Mouse (Mus musculus): Measurements from ENCODE around the gene Ptpn3.
A peak's percentile ranks its signal among the peaks of the same experiment; 100 is the strongest.

Gene Ptpn3

GRCm38 (mm10) chr4:57301410-57302313, at the start of gene Ptpn3:
TSS of gene Ptpn3 (minus strand) at chr4:57301837.
- peak; percentile 53 for DNase-seq (ENCODE audit: extremely low spot score, low read depth, low spot score)

- no peak for DNase-seq (ENCODE audit: extremely low spot score, low read depth, low spot score)
These were observed 48.9 kb upstream of the Ptpn3 start for GRCm38 (mm10) chr4:57350541-57350940.

- no peak for DNase-seq (ENCODE audit: extremely low spot score, low read depth, low spot score)
These were observed 42.4 kb upstream of the Ptpn3 start for GRCm38 (mm10) chr4:57343996-57344395.

GRCm38 (mm10) chr4:57338923-57339322, 37.3 kb upstream of the Ptpn3 start:
- DNase-seq (ENCODE audit: extremely low spot score, low read depth, low spot score): no peak

GRCm38 (mm10) chr4:57338061-57338460, 36.4 kb upstream of the Ptpn3 start:
- DNase-seq (ENCODE audit: extremely low spot score, low read depth, low spot score): no peak

- DNase-seq (ENCODE audit: extremely low spot score, low read depth, low spot score): no peak
These were observed 33.5 kb upstream of the Ptpn3 start for GRCm38 (mm10) chr4:57335000-57335666.

GRCm38 (mm10) chr4:57333926-57334548, 32.4 kb upstream of the Ptpn3 start:
- DNase-seq (ENCODE audit: extremely low spot score, low read depth, low spot score): no peak

GRCm38 (mm10) chr4:57332511-57332910, 30.9 kb upstream of the Ptpn3 start:
- DNase-seq (ENCODE audit: extremely low spot score, low read depth, low spot score): no peak

GRCm38 (mm10) chr4:57320606-57321327, 19.1 kb upstream of the Ptpn3 start:
- DNase-seq (ENCODE audit: extremely low spot score, low read depth, low spot score): no peak

- no peak for DNase-seq (ENCODE audit: extremely low spot score, low read depth, low spot score)
These were observed 17.0 kb upstream of the Ptpn3 start for GRCm38 (mm10) chr4:57318525-57319212.

GRCm38 (mm10) chr4:57312256-57313166, 10.9 kb upstream of the Ptpn3 start:
- DNase-seq (ENCODE audit: extremely low spot score, low read depth, low spot score): no peak

GRCm38 (mm10) chr4:57311750-57312149, 10.1 kb upstream of the Ptpn3 start:
- no peak for DNase-seq (ENCODE audit: extremely low spot score, low read depth, low spot score)

- DNase-seq (ENCODE audit: extremely low spot score, low read depth, low spot score): no peak
These were observed 6.8 kb upstream of the Ptpn3 start for GRCm38 (mm10) chr4:57308214-57309000.

- DNase-seq (ENCODE audit: extremely low spot score, low read depth, low spot score): no peak
These were observed 6.1 kb upstream of the Ptpn3 start for GRCm38 (mm10) chr4:57307747-57308146.

GRCm38 (mm10) chr4:57306260-57306659, 4.6 kb upstream of the Ptpn3 start:
- DNase-seq (ENCODE audit: extremely low spot score, low read depth, low spot score): no peak

- DNase-seq (ENCODE audit: extremely low spot score, low read depth, low spot score): no peak
These were observed 4.0 kb upstream of the Ptpn3 start for GRCm38 (mm10) chr4:57305644-57306043.

- no peak for DNase-seq (ENCODE audit: extremely low spot score, low read depth, low spot score)
These were observed 898 bp downstream of the Ptpn3 start for GRCm38 (mm10) chr4:57300469-57301409.
